Mouse (Mus musculus) forebrain, embryonic 13.5 days (tissue): ENCODE data around the gene Dnajc3. TPM values are rescaled to one million over a fixed set of nuclear protein-coding genes. Genes with fewer than 3 reads are reported as not detected.
A peak's percentile ranks its signal among the peaks of the same experiment; 100 is the strongest.
"Not testable (repeated sequence)": the region's sequence is repeated elsewhere in the genome, so short reads cannot be mapped to it uniquely, and the experiment has no call there.

Experiments
- ATAC-seq: fragments of 200-750 bp; cut with Nextera tagmentation; 2 replicates; pipeline ENCODE4 v1.8.0; 2017
- H3K27ac ChIP-seq: fragments of 300-500 bp; sonication (generic); 2 replicates; pipeline ENCODE4 v1.5.1; 2015; ENCODE audit warnings: inconsistent platforms, mild to moderate bottlenecking, moderate library complexity
- H3K27me3 ChIP-seq: fragments of 300-500 bp; sonication (generic); 2 replicates; pipeline ENCODE4 v1.6.1; 2015; ENCODE audit warnings: mild to moderate bottlenecking, inconsistent platforms
- H3K36me3 ChIP-seq: fragments of 300-500 bp; sonication (generic); 2 replicates; pipeline ENCODE4 v1.6.1; 2015; ENCODE audit warnings: mild to moderate bottlenecking, inconsistent platforms; ENCODE audit not compliant: poor library complexity, severe bottlenecking
- H3K4me1 ChIP-seq: fragments of 300-500 bp; sonication (generic); 2 replicates; pipeline ENCODE4 v1.6.1; 2015; ENCODE audit warnings: inconsistent platforms
- H3K4me2 ChIP-seq: fragments of 300-500 bp; sonication (generic); 2 replicates; pipeline ENCODE4 v1.6.1; 2015; ENCODE audit warnings: inconsistent platforms, mild to moderate bottlenecking, moderate library complexity
- H3K4me3 ChIP-seq: fragments of 300-500 bp; sonication (generic); 2 replicates; pipeline ENCODE4 v1.5.1; 2015; ENCODE audit warnings: mild to moderate bottlenecking, inconsistent platforms
- H3K9ac ChIP-seq: fragments of 300-500 bp; sonication (generic); 2 replicates; pipeline ENCODE4 v1.6.1; 2015; ENCODE audit warnings: mild to moderate bottlenecking, inconsistent platforms
- H3K9me3 ChIP-seq: fragments of 300-500 bp; sonication (generic); replicated peaks from 2 replicates; pipeline ENCODE4 v1.6.1; 2016; ENCODE audit warnings: inconsistent platforms
- WGBS: fragments of 180-500 bp; shearing (Covaris S2); methylation state at CpG from one replicate; pipeline ENCODE4 v1.1.7; 2015; 5-methylcytosine and 5-hydroxymethylcytosine counted together
- polyA plus RNA-seq: library from polyadenylated mRNA; unstranded; fragments of >200 nt; fragmentation: Nextera tagmentation; extraction: Ambion mirVana; gene quantifications from 2 replicates; pipeline ENCODE4 v1.2.1, GENCODE M21; 2015

Dnajc3 gene
- polyA plus RNA-seq, 1 experiment from 2014 or later: 17.5 TPM

DNA sequence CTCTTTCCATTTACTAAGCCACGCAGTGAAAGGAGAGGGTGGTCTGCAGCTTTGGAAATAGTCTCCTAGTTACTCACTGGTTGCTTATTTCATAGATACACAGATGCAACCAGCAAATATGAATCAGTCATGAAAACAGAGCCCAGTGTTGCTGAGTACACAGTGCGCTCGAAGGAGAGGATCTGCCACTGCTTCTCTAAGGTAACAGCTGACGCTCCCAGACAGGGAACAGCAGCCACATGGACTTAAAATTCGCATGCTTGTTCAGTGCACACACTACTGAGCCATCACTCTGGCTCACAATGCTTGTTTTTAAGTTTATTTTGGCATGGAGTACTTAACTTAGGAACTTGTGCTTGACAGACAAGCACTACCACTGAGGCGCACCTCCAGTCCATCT lies 34.5 kb downstream of the Dnajc3 start:
- H3K4me1 ChIP-seq: no peaks in the 10 kb centered on the region
- H3K4me2 ChIP-seq: no peak overlapping the region
- H3K36me3 ChIP-seq: peaks cover 81% of the 10 kb centered on the region
- ATAC-seq: no peak
- no peak overlapping the region for H3K4me3 ChIP-seq
- H3K27ac ChIP-seq: no peak overlapping the region
- H3K9ac ChIP-seq: no peak overlapping the region
- 96% methylated on average over 6 of the region's 6 CpGs for WGBS
- no peaks in the 10 kb centered on the region for H3K27me3 ChIP-seq
- H3K9me3 ChIP-seq: no peaks in the 10 kb centered on the region

DNA sequence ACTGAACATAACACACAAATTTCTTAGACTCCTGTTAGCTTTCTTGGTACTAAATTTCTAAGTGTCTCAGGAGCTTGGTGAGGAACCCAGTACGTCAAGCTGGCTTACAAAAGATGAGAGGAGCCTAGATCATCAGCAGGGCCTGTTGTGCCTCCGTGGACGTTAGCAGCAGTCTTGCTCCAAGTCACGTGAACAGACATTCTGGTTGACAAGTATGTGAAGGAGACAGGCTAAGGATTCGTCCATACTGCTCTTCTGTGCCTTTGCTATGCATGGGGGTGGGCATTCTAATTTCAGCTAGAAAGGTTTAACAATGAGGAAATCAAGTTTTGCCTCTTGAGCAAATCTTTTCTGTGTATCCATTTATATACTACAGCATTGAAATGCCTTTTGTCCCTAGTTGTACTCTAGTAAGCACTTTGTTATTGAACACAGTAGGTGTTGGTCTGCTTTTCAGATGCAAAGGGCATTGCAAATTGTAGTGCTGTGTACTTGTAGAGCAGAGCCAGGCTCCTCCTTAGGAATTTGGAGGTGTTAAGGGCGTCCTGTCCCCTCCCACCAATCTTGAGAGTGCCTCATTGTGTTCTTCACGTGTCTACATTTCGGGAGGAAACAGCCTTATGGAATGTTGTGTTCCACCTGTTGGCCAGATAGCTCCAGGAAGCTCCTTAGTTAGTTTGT lies 39.5 kb downstream of the Dnajc3 start:
- H3K4me1 ChIP-seq: no peaks in the 10 kb centered on the region
- no peaks in the 10 kb centered on the region for H3K9me3 ChIP-seq
- 68% methylated on average over 8 of the region's 8 CpGs for WGBS
- no peak overlapping the region for H3K27ac ChIP-seq
- no peak overlapping the region for H3K9ac ChIP-seq
- no peak overlapping the region for H3K4me2 ChIP-seq
- no peaks in the 10 kb centered on the region for H3K27me3 ChIP-seq
- ATAC-seq: no peak
- no peak overlapping the region for H3K4me3 ChIP-seq
- H3K36me3 ChIP-seq: peaks cover 69% of the 10 kb centered on the region

GRCm38 (mm10) chr14:118979571-118980325 lies 42.0 kb downstream of the Dnajc3 start:
- H3K4me2 ChIP-seq: no peak overlapping the region
- H3K27ac ChIP-seq: no peak overlapping the region
- ATAC-seq: no peak
- WGBS: 66% methylated on average over 7 of the region's 7 CpGs
- no peak overlapping the region for H3K9ac ChIP-seq
- H3K4me1 ChIP-seq: no peaks in the 10 kb centered on the region
- H3K27me3 ChIP-seq: no peaks in the 10 kb centered on the region
- no peak overlapping the region for H3K4me3 ChIP-seq
- no peaks in the 10 kb centered on the region for H3K9me3 ChIP-seq
- H3K36me3 ChIP-seq: peaks cover 68% of the 10 kb centered on the region

DNA sequence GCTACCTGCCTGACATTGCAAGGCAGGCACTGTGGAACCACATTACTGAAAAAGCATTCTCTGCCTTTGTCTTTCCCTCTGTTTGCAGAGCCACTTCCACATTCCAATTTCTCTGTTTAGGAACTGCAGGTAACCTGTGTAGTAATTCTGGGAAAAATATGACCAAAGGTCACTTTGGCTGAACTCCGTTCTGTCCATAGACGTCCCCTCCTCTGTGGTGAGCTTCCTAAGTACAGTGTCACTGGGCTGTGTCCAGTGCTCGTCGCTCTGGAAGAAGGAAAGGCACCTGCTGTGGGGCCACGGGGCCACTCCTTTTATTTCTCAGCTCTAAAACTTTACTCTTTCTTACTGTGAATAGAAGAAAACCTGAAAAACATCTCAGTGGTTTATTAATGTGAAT lies 42.6 kb downstream of the Dnajc3 start:
- H3K4me3 ChIP-seq: no peak overlapping the region
- WGBS: 73% methylated on average over 5 of the region's 5 CpGs
- peaks cover 68% of the 10 kb centered on the region for H3K36me3 ChIP-seq
- ATAC-seq: no peak
- H3K4me2 ChIP-seq: no peak overlapping the region
- no peaks in the 10 kb centered on the region for H3K9me3 ChIP-seq
- no peak overlapping the region for H3K9ac ChIP-seq
- no peak overlapping the region for H3K27ac ChIP-seq
- no peaks in the 10 kb centered on the region for H3K27me3 ChIP-seq
- H3K4me1 ChIP-seq: no peaks in the 10 kb centered on the region

DNA sequence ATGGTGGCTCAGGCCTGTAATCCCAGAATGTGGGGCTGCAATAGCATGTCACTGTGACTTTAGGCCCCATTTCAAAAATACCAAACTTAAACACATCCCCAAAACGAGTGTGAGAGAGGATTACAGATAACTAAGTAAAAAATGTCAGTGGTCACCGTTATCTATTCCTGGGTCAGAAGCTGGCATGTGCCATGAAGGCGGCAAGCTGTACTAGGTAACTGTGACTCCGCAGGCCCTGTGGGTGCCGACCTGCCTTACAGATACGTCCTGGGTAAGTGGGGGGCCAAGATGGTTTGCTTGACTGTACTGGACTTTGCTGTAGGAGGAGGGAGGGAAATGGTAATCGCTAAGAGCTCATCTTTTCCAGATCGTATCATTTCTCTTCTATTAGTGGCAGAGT lies 43.1 kb downstream of the Dnajc3 start:
- H3K27me3 ChIP-seq: no peaks in the 10 kb centered on the region
- WGBS: 87% methylated on average over 8 of the region's 8 CpGs
- H3K4me2 ChIP-seq: no peak overlapping the region
- H3K9me3 ChIP-seq: no peaks in the 10 kb centered on the region
- no peaks in the 10 kb centered on the region for H3K4me1 ChIP-seq
- peaks cover 67% of the 10 kb centered on the region for H3K36me3 ChIP-seq
- no peak overlapping the region for H3K9ac ChIP-seq
- no peak overlapping the region for H3K4me3 ChIP-seq
- no peak overlapping the region for H3K27ac ChIP-seq
- ATAC-seq: no peak

- H3K4me2 ChIP-seq, H3K9me3 ChIP-seq, H3K9ac ChIP-seq, H3K4me3 ChIP-seq, H3K27me3 ChIP-seq, ATAC-seq, H3K27ac ChIP-seq, H3K4me1 ChIP-seq: not testable (repeated sequence)
- peaks cover 59% of the 10 kb centered on the region for H3K36me3 ChIP-seq
- WGBS: 86% methylated on average over 5 of the region's 6 CpGs
Observed at GRCm38 (mm10) chr14:118981711-118982428, 44.1 kb downstream of the Dnajc3 start.

DNA sequence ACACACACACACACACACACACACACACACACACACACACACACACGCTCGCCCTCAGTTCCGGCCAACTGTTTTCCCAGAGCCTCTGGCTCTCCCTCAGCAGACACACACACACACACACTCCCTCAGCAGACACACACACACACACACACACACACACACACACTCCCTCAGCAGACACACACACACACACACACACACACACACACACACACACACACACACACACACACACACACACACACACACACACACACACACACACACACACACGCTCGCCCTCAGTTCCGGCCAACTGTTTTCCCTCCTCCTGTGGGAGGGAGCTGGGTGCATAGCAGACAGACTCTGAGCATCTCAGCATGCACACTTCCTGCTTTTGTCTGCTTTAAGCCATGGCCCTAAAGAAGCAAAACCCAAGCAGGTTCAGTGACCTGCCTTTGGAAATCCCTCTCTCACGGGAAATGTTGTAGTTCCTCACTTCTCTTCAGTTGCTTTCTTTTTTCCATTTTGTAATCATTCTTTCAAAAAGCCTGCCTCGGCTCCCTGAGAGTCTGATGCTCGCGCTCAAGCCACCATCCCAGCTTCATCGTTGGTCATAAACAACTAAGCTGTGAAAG lies 44.8 kb downstream of the Dnajc3 start:
- 70% methylated on average over 6 of the region's 11 CpGs for WGBS
- H3K9me3 ChIP-seq, H3K4me3 ChIP-seq, H3K27me3 ChIP-seq, H3K4me1 ChIP-seq, H3K9ac ChIP-seq, ATAC-seq, H3K4me2 ChIP-seq: not testable (repeated sequence)
- Histone ChIP-seq H3K36me3 (peaks cover 53% of the 10 kb centered on the region), H3K27ac (peak overlapping the region; percentile 41; the same call in 1 of the 2 replicates)

GRCm38 (mm10) chr14:118983396-118983795 lies 45.6 kb downstream of the Dnajc3 start:
- no peak overlapping the region for H3K4me3 ChIP-seq
- no peak for ATAC-seq
- no peaks in the 10 kb centered on the region for H3K4me1 ChIP-seq
- H3K27ac ChIP-seq: no peak overlapping the region
- no peaks in the 10 kb centered on the region for H3K9me3 ChIP-seq
- no peak overlapping the region for H3K9ac ChIP-seq
- no peaks in the 10 kb centered on the region for H3K27me3 ChIP-seq
- peaks cover 44% of the 10 kb centered on the region for H3K36me3 ChIP-seq
- H3K4me2 ChIP-seq: no peak overlapping the region

GRCm38 (mm10) chr14:118984161-118984560 lies 46.4 kb downstream of the Dnajc3 start:
- H3K4me3 ChIP-seq: no peak overlapping the region
- no peaks in the 10 kb centered on the region for H3K4me1 ChIP-seq
- ATAC-seq: no peak
- 85% methylated on average over 4 of the region's 4 CpGs for WGBS
- H3K9ac ChIP-seq: no peak overlapping the region
- H3K27me3 ChIP-seq: no peaks in the 10 kb centered on the region
- no peak overlapping the region for H3K27ac ChIP-seq
- H3K9me3 ChIP-seq: no peaks in the 10 kb centered on the region
- H3K4me2 ChIP-seq: no peak overlapping the region
- peaks cover 42% of the 10 kb centered on the region for H3K36me3 ChIP-seq

GRCm38 (mm10) chr14:118986653-118987522 lies 49.1 kb downstream of the Dnajc3 start:
- no peaks in the 10 kb centered on the region for H3K9me3 ChIP-seq
- no peak overlapping the region for H3K4me3 ChIP-seq
- no peak overlapping the region for H3K27ac ChIP-seq
- peaks cover 28% of the 10 kb centered on the region for H3K36me3 ChIP-seq
- WGBS: 37% methylated on average over 16 of the region's 16 CpGs
- no peak overlapping the region for H3K4me2 ChIP-seq
- ATAC-seq: 0 out of 2 replicates have a peak, but pooled peaks have one; percentile 68
- H3K27me3 ChIP-seq: no peaks in the 10 kb centered on the region
- no peak overlapping the region for H3K9ac ChIP-seq
- H3K4me1 ChIP-seq: no peaks in the 10 kb centered on the region
